ENCODE assay signal across 16 mouse cellular contexts in genomic region chr10:117389904-117390875, GRCm38 (mm10). TPM values are rescaled to one million over a fixed set of nuclear protein-coding genes. Genes with fewer than 3 reads are reported as not detected.
DNase-seq lines count a peak whose midpoint lies in the region; ATAC-seq and TF ChIP-seq lines count a peak whose summit lies in the region.
"Had no signal": no experiment of that assay in that cellular context is flagged by ENCODE, and none has a peak within 500 bp of the region (broad histone marks: within the 10 kb centered on the region; RNA-seq: fewer than 3 reads in every experiment).

No protein-coding gene starts in this region.

- peaks cover 20% of the 10 kb centered on the region for H3K4me1 ChIP-seq in hindbrain, embryonic 10.5 days (replicated peaks)
- H3K4me1 ChIP-seq in hindbrain, postnatal 0 days (ENCODE audit: insufficient read depth, low read length): no peaks in the 10 kb centered on the region
- peaks cover 16% of the 10 kb centered on the region for H3K4me1 ChIP-seq in testis, adult 2 months (ENCODE audit: control insufficient read depth, insufficient read depth, low read length)
- H3K4me1 ChIP-seq in liver, embryonic 12.5 days: peaks cover 12% of the 10 kb centered on the region
- H3K4me1 ChIP-seq in forebrain, embryonic 13.5 days: peaks cover 5% of the 10 kb centered on the region; the same call in 1 of the 2 replicates

- no peaks in the 10 kb centered on the region for H3K36me3 ChIP-seq in hindbrain, embryonic 10.5 days
- no peaks in the 10 kb centered on the region for H3K36me3 ChIP-seq in hindbrain, postnatal 0 days (ENCODE audit: insufficient read depth, low read length)
- H3K36me3 ChIP-seq in testis, adult 2 months (ENCODE audit: control insufficient read depth, insufficient read depth, low read length): no peaks in the 10 kb centered on the region
- H3K36me3 ChIP-seq in liver, embryonic 12.5 days: no peaks in the 10 kb centered on the region
- H3K36me3 ChIP-seq in forebrain, embryonic 13.5 days (ENCODE audit: poor library complexity, severe bottlenecking): no peaks in the 10 kb centered on the region

- no peaks in the 10 kb centered on the region for H3K9me3 ChIP-seq in hindbrain, embryonic 10.5 days
- no peaks in the 10 kb centered on the region for H3K9me3 ChIP-seq in hindbrain, postnatal 0 days (ENCODE audit: low read length)
- H3K9me3 ChIP-seq in liver, embryonic 12.5 days (replicated peaks): no peaks in the 10 kb centered on the region
- H3K9me3 ChIP-seq in forebrain, embryonic 13.5 days (replicated peaks): no peaks in the 10 kb centered on the region

- no peak overlapping the region for H3K4me2 ChIP-seq in hindbrain, postnatal 0 days (ENCODE audit: low read depth, low read length)
- H3K4me2 ChIP-seq in liver, embryonic 12.5 days: peak overlapping the region; percentile 29; the same call in 1 of the 2 replicates
- H3K4me2 ChIP-seq in forebrain, embryonic 13.5 days: no peak overlapping the region

- no peak overlapping the region for H3K9ac ChIP-seq in hindbrain, postnatal 0 days (replicated peaks; ENCODE audit: low read length)
- H3K9ac ChIP-seq in liver, embryonic 12.5 days: no peak overlapping the region
- no peak overlapping the region for H3K9ac ChIP-seq in forebrain, embryonic 13.5 days

- 0 out of 2 replicates have a peak, but pooled peaks have one; percentile 32 for TF ChIP-seq POLR2A in testis, adult 2 months (IDR thresholded peaks at IDR 0.05; ENCODE audit: control insufficient read depth, low read depth, low read length)

- peaks cover 11% of the 10 kb centered on the region; the same call in 1 of the 2 replicates for H3K27me3 ChIP-seq in hindbrain, embryonic 10.5 days (ENCODE audit: insufficient read depth, poor library complexity, severe bottlenecking)
- no peaks in the 10 kb centered on the region for H3K27me3 ChIP-seq in hindbrain, postnatal 0 days (ENCODE audit: insufficient read depth, low read length)
- H3K27me3 ChIP-seq in testis, adult 2 months (ENCODE audit: control insufficient read depth, insufficient read depth, low read length): no peaks in the 10 kb centered on the region
- H3K27me3 ChIP-seq in liver, embryonic 12.5 days (replicated peaks): peaks cover 10% of the 10 kb centered on the region
- H3K27me3 ChIP-seq in forebrain, embryonic 13.5 days: peaks cover 6% of the 10 kb centered on the region; the same call in 1 of the 2 replicates

- ATAC-seq in hindbrain, postnatal 0 days: no peak
- ATAC-seq in liver, embryonic 12.5 days: peak; percentile 50
- no peak for ATAC-seq in forebrain, embryonic 13.5 days
- ATAC-seq: CD4-positive, CD25-positive, alpha-beta regulatory T cell, adult 4 months; Patski had no signal

- H3K4me3 ChIP-seq in hindbrain, embryonic 10.5 days: no peak overlapping the region
- H3K4me3 ChIP-seq in hindbrain, postnatal 0 days (ENCODE audit: low read length): no peak overlapping the region
- peak overlapping the region; percentile 82 for H3K4me3 ChIP-seq in testis, adult 2 months (ENCODE audit: control insufficient read depth, low read depth, low read length)
- H3K4me3 ChIP-seq in liver, embryonic 12.5 days: no peak overlapping the region
- H3K4me3 ChIP-seq in forebrain, embryonic 13.5 days: no peak overlapping the region

- H3K27ac ChIP-seq in hindbrain, embryonic 10.5 days: no peak overlapping the region
- H3K27ac ChIP-seq in hindbrain, postnatal 0 days: no peak overlapping the region
- H3K27ac ChIP-seq in testis, adult 2 months (ENCODE audit: control insufficient read depth, insufficient read depth, low read depth, low read length): peak overlapping the region; percentile 77
- H3K27ac ChIP-seq in liver, embryonic 12.5 days: 0 out of 2 replicates have a peak overlapping the region, but pooled peaks have one; percentile 1
- no peak overlapping the region for H3K27ac ChIP-seq in forebrain, embryonic 13.5 days

- no peak for TF ChIP-seq CTCF in hindbrain, postnatal 0 days (IDR thresholded peaks at IDR 0.05; ENCODE audit: low read depth)
- TF ChIP-seq CTCF in testis, adult 2 months (IDR thresholded peaks at IDR 0.05; ENCODE audit: control insufficient read depth, insufficient read depth, insufficient replicate concordance, low read depth, low read length): no peak

- DNase-seq in hindbrain, embryonic 10.5 days (ENCODE audit: low spot score): peak; percentile 13
- no peak for DNase-seq in hindbrain, postnatal 0 days (ENCODE audit: low spot score)
- DNase-seq in testis, postnatal 10 days (ENCODE audit: low spot score): no peak
- DNase-seq in yolk sac, embryonic 10.5 days (ENCODE audit: low spot score): peak; percentile 63
- DNase-seq in T-cell, adult 2 months (ENCODE audit: low spot score): no peak
- DNase-seq: adrenal gland, adult 8-10 months; cerebellum, adult 2 months; embryo, embryonic 11 days; kidney, adult 18-20 months; lung, postnatal 36 days; right cerebral cortex, postnatal 25 days had no signal

- WGBS in hindbrain, embryonic 10.5 days: 57% methylated on average over 31 of the region's 31 CpGs
- whole genome bisulfite sequencing in hindbrain, postnatal 0 days: 57% methylated on average over 31 of the region's 31 CpGs
- WGBS in liver, embryonic 12.5 days (ENCODE audit: insufficient replicate concordance): 55% methylated on average over 31 of the region's 31 CpGs
- WGBS in forebrain, embryonic 13.5 days: 57% methylated on average over 31 of the region's 31 CpGs

RNA-seq across cellular contexts. Expression of gene Cpsf6, which starts 10.4 kb away (rescaled TPM):
- polyA plus RNA-seq in hindbrain, embryonic 10.5 days (2016; fragmentation: Nextera tagmentation; extraction: Ambion mirVana): 188 and 221 TPM in 2 replicates
- total RNA-seq in hindbrain, postnatal 0 days (2014; rRNA removed): 100.0 and 127 TPM in 2 replicates
- polyA plus RNA-seq in hindbrain, postnatal 0 days (2015; fragmentation: Nextera tagmentation; extraction: Ambion mirVana): 82.0 and 83.2 TPM in 2 replicates
- 23.6 and 26.7 TPM in 2 replicates for polyA plus RNA-seq in testis, adult 2 months (2012; rRNA removed)
- 92.5 and 96.8 TPM in 2 replicates for polyA plus RNA-seq in liver, embryonic 12.5 days (2016; fragmentation: Nextera tagmentation; extraction: Ambion mirVana)
- 242 and 248 TPM in 2 replicates for polyA plus RNA-seq in forebrain, embryonic 13.5 days (2015; fragmentation: Nextera tagmentation; extraction: Ambion mirVana)

Comparison
In these comparisons a context has a peak if more than half of its experiments do, and no peak if none do; other contexts are left out.
1. DNase-seq: peak in hindbrain, embryonic 10.5 days (single experiment) and yolk sac, embryonic 10.5 days (single experiment); none in hindbrain, postnatal 0 days (single experiment), testis, postnatal 10 days (single experiment) and T-cell, adult 2 months (single experiment).
2. H3K27ac ChIP-seq: peak in testis, adult 2 months (single experiment) and liver, embryonic 12.5 days (single experiment); none in hindbrain, embryonic 10.5 days (single experiment), hindbrain, postnatal 0 days (single experiment) and forebrain, embryonic 13.5 days (single experiment).